Mouse (Mus musculus) bone marrow, adult 2 months (tissue): ENCODE results near the gene Mbip.

ENCODE experiments used
- CTCF ChIP-seq: fragments of 200-500 bp; IDR thresholded peaks from 2 replicates; pipeline ENCODE4 v1.5.1; 2011; ENCODE audit warnings: low read length, control low read depth; ENCODE audit not compliant: control insufficient read depth, insufficient read depth
- POLR2A ChIP-seq: fragments of 200-500 bp; IDR thresholded peaks from 2 replicates; pipeline ENCODE4 v1.6.1; 2011; ENCODE audit warnings: low read depth, mild to moderate bottlenecking, control low read depth, low read length, borderline replicate concordance; ENCODE audit not compliant: control insufficient read depth

- TF ChIP-seq CTCF (no peak), POLR2A (no peak)
These were observed 50.5 kb downstream of the Mbip start for GRCm38 (mm10) chr12:56295160-56295559.
